Mouse (Mus musculus) heart, adult 2 months (tissue): ENCODE results near the gene Ttc19.

Experiments used
- CTCF ChIP-seq: fragments of 200-600 bp; IDR thresholded peaks from 2 replicates; pipeline ENCODE4 v1.8.1; 2022; ENCODE audit warnings: antibody characterized with exemption, mild to moderate bottlenecking, moderate library complexity
- POLR2A ChIP-seq: fragments of 200-500 bp; IDR thresholded peaks from 2 replicates; pipeline ENCODE4 v1.6.1; 2011; ENCODE audit warnings: mild to moderate bottlenecking, low read depth, low read length, control low read depth; ENCODE audit not compliant: insufficient read depth

DNA sequence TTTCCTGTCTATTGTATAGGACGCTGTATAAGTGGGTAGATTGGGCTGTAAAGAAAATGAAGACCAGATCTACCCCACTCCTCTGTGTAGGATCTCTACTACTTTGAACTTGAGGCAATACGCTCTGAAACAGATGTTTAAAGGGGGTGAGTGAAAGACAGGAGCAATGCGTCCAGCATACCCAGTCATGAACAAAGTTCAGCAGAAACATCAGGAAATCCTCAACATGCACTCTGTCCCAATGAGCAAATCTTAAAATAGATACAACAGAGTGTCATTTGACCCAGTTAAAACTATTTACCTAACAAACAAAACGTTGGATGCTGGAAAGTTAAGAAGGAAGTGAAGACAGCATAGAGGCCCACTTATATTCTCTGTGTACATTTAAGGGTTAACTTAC lies 70.7 kb downstream of the Ttc19 start:
- no peak for TF ChIP-seq CTCF
- TF ChIP-seq POLR2A, result no peak
